Mouse (Mus musculus) heart, embryonic 13.5 days (tissue): ENCODE results near the gene Ncaph2. TPM values are rescaled to one million over a fixed set of nuclear protein-coding genes. Genes with fewer than 3 reads are reported as not detected.

Experiments used
- ATAC-seq: fragments of 200-750 bp; cut with Nextera tagmentation; 2 replicates; pipeline ENCODE4 v1.8.0; 2017; ENCODE audit warnings: moderate TSS enrichment; ENCODE audit not compliant: insufficient number of reproducible peaks, low FRiP score, low TSS enrichment; ENCODE audit errors: extremely low read depth
- H3K27ac ChIP-seq: fragments of 300-500 bp; sonication (generic); replicated peaks from 2 replicates; pipeline ENCODE4 v1.5.1; 2015; ENCODE audit warnings: moderate library complexity, mild to moderate bottlenecking, inconsistent platforms
- H3K27me3 ChIP-seq: fragments of 300-500 bp; sonication (generic); replicated peaks from 2 replicates; pipeline ENCODE4 v1.6.1; 2015; ENCODE audit warnings: mild to moderate bottlenecking, inconsistent platforms
- H3K36me3 ChIP-seq: fragments of 300-500 bp; sonication (generic); 2 replicates; pipeline ENCODE4 v1.6.1; 2015; ENCODE audit warnings: mild to moderate bottlenecking, inconsistent platforms
- H3K4me1 ChIP-seq: fragments of 300-500 bp; sonication (generic); 2 replicates; pipeline ENCODE4 v1.6.1; 2015; ENCODE audit warnings: inconsistent platforms
- H3K4me2 ChIP-seq: fragments of 300-500 bp; sonication (generic); 2 replicates; pipeline ENCODE4 v1.6.1; 2015; ENCODE audit warnings: inconsistent platforms, mild to moderate bottlenecking, moderate library complexity
- H3K4me3 ChIP-seq: fragments of 300-500 bp; sonication (generic); 2 replicates; pipeline ENCODE4 v1.5.1; 2015; ENCODE audit warnings: moderate library complexity, mild to moderate bottlenecking, inconsistent platforms
- H3K9ac ChIP-seq: fragments of 300-500 bp; sonication (generic); 2 replicates; pipeline ENCODE4 v1.6.1; 2015; ENCODE audit warnings: inconsistent platforms, mild to moderate bottlenecking, moderate library complexity
- H3K9me3 ChIP-seq: fragments of 300-500 bp; sonication (generic); 2 replicates; pipeline ENCODE4 v1.6.1; 2016; ENCODE audit warnings: inconsistent platforms
- WGBS: fragments of 180-500 bp; shearing (Covaris S2); methylation state at CpG from one replicate; pipeline ENCODE4 v1.1.7; 2015; ENCODE audit warnings: mixed read lengths; 5-methylcytosine and 5-hydroxymethylcytosine counted together
- polyA plus RNA-seq: library from polyadenylated mRNA; unstranded; fragments of >200 nt; fragmentation: Nextera tagmentation; extraction: Ambion mirVana; gene quantifications from 2 replicates; pipeline ENCODE4 v1.2.1, GENCODE M21; 2015

Ncaph2 gene
- polyA plus RNA-seq, 1 experiment from 2014 or later, result 94.1 TPM

DNA sequence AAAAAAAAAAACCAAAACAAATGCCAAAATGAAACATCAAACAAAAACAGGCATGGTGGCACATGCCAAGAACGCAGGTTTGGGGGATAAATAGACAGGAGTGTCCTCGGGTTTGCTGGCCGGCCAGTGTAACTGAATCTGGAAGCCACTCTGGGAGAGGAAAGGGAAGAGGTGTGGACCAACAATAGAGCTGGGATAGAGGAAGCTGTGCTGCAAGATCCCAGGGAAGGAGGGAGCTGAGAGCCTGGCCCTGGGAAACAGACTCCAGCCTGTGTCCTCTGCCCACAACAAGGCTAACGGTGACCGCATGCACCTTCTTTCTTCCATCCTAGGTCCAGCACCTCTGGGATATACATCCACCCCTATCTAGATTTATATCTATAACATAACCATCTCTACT is 5.1 kb upstream of the Ncaph2 start:
- 69% methylated on average over 5 of the region's 5 CpGs for WGBS
- Histone ChIP-seq H3K4me1 (peaks cover 14% of the 10 kb centered on the region), H3K27ac (peak overlapping the region; percentile 50; the same call in 1 of the 2 replicates), H3K9me3 (no peaks in the 10 kb centered on the region), H3K27me3 (no peaks in the 10 kb centered on the region), H3K4me3 (no peak overlapping the region), H3K36me3 (peaks cover 47% of the 10 kb centered on the region), H3K4me2 (no peak overlapping the region), H3K9ac (no peak overlapping the region)
- ATAC-seq, result no peak

DNA sequence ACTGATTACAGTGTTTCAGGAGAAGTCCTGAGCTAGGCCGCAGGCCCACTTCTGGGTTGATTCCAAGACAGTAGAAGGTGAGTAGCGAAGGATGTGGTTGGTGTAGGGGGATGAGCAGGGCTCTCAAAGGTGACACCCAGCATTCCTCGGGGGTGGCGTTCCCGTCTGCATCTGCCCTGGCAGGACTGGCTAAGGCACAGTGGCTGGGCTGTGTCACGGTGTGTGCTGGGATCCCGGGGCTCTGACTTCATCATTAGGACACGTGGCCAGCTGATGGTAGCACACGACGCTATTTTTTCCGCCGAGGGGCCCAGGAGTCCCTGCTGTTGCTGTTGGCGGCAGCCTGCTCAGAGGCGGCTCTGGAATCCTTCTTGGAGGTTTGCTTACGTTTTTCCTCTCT is 4.2 kb upstream of the Ncaph2 start:
- Histone ChIP-seq H3K4me3 (no peak overlapping the region), H3K36me3 (peaks cover 47% of the 10 kb centered on the region), H3K4me2 (no peak overlapping the region), H3K27me3 (no peaks in the 10 kb centered on the region), H3K4me1 (peaks cover 14% of the 10 kb centered on the region), H3K9ac (no peak overlapping the region; the same call in 1 of the 2 replicates), H3K27ac (peak overlapping the region; percentile 50; the same call in 1 of the 2 replicates), H3K9me3 (no peaks in the 10 kb centered on the region)
- ATAC-seq, result no peak
- 71% methylated on average over 15 of the region's 15 CpGs for WGBS

- Histone ChIP-seq H3K4me3 (no peak overlapping the region), H3K36me3 (peaks cover 47% of the 10 kb centered on the region), H3K4me1 (peaks cover 21% of the 10 kb centered on the region), H3K9ac (no peak overlapping the region), H3K4me2 (no peak overlapping the region), H3K27me3 (no peaks in the 10 kb centered on the region), H3K9me3 (no peaks in the 10 kb centered on the region), H3K27ac (no peak overlapping the region)
- 93% methylated on average over 14 of the region's 14 CpGs for WGBS
- ATAC-seq, result no peak
Observed at GRCm38 (mm10) chr15:89352054-89352453, 3.5 kb upstream of the Ncaph2 start.

DNA sequence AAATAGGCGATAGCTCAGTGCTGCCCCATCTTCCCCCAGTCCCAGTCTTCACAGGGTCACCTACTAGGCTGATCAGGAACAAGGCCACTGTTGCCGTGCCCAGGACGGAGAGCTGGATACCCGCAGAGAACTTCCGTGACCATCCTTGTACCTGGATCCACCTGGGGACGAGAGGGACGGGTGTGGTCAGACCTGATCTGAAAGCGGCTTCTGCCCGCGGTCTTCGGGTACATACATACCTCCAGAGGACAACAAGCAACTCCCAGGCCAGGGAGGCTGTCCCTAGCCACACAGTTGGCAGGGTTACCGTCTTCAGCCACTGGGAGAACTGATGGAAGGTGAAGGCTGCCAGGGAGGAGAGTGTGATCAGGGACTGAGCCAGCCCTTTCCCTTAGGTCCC is 2.7 kb upstream of the Ncaph2 start:
- Histone ChIP-seq H3K9ac (no peak overlapping the region), H3K4me2 (no peak overlapping the region), H3K36me3 (peaks cover 47% of the 10 kb centered on the region), H3K9me3 (no peaks in the 10 kb centered on the region), H3K4me1 (peaks cover 28% of the 10 kb centered on the region), H3K27me3 (no peaks in the 10 kb centered on the region), H3K4me3 (no peak overlapping the region), H3K27ac (no peak overlapping the region)
- 94% methylated on average over 12 of the region's 12 CpGs for WGBS
- no peak for ATAC-seq

- Histone ChIP-seq H3K4me2 (peak overlapping the region; percentile 84), H3K27me3 (no peaks in the 10 kb centered on the region), H3K27ac (no peak overlapping the region), H3K4me3 (peak overlapping the region; percentile 84), H3K9ac (peak overlapping the region; percentile 93), H3K4me1 (peaks cover 39% of the 10 kb centered on the region), H3K36me3 (peaks cover 56% of the 10 kb centered on the region), H3K9me3 (no peaks in the 10 kb centered on the region)
- no peak for ATAC-seq
- 91% methylated on average over 16 of the region's 16 CpGs for WGBS
Observed at GRCm38 (mm10) chr15:89353837-89354236, 1.7 kb upstream of the Ncaph2 start.

GRCm38 (mm10) chr15:89354455-89354854 is 1.1 kb upstream of the Ncaph2 start:
- Histone ChIP-seq H3K36me3 (peaks cover 56% of the 10 kb centered on the region), H3K4me1 (peaks cover 45% of the 10 kb centered on the region), H3K4me2 (peak overlapping the region; percentile 84), H3K4me3 (peak overlapping the region; percentile 84), H3K9ac (peak overlapping the region; percentile 93), H3K9me3 (no peaks in the 10 kb centered on the region), H3K27ac (no peak overlapping the region), H3K27me3 (no peaks in the 10 kb centered on the region)
- WGBS, result 81% methylated on average over 7 of the region's 7 CpGs
- no peak for ATAC-seq

DNA sequence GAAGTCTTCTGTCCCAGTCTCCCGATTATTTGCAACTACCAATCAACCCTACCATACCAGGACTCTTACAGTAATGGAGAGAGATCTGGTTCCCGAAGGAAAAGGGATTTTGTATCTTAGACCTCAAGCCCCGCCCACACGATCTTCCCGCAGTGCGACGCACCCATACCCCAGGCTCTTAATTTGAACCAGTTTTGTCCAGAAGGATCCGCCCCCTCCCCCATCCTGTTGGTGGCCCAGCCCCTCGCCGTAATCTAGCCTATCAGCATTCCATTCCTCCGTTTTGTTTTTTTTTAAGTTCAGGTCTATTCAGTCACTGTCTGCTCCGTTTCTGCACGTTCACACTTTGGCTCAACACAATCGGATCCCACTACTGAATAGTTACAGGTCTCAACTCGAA is 853 bp downstream of the Ncaph2 start:
- H3K4me2 ChIP-seq, result peak overlapping the region; percentile 84
- H3K27me3 ChIP-seq, result no peaks in the 10 kb centered on the region
- no peaks in the 10 kb centered on the region for H3K9me3 ChIP-seq
- H3K4me3 ChIP-seq, result peak overlapping the region; percentile 84
- peak overlapping the region; percentile 88 for H3K27ac ChIP-seq
- ATAC-seq, result 0 out of 2 replicates have a peak, but pooled peaks have one; percentile 17
- WGBS, result under 1% methylated on average over 15 of the region's 15 CpGs
- peaks cover 47% of the 10 kb centered on the region for H3K4me1 ChIP-seq
- H3K36me3 ChIP-seq, result peaks cover 53% of the 10 kb centered on the region
- peak overlapping the region; percentile 93 for H3K9ac ChIP-seq

DNA sequence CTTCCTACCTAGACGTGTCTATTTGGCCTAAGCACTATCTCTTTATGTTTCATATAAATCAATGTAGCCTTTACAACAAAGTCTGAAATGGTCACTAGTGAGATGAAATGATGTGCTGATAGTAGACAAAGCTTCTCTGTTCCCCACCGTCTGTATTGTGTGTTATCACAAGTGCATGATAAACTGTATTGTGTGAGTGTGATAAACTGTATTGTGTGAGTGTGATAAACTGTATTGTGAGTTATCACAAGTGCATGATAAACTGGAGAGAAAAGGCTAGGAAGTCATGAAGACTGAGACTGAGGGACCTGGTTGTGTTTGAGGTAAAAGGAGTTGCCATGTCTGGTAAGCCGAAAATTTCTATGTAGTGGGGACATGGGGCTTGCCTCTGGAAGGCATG is 3.3 kb downstream of the Ncaph2 start:
- no peaks in the 10 kb centered on the region for H3K27me3 ChIP-seq
- 59% methylated on average over 3 of the region's 3 CpGs for WGBS
- H3K9me3 ChIP-seq, result no peaks in the 10 kb centered on the region
- H3K4me2 ChIP-seq, result no peak overlapping the region
- no peak overlapping the region for H3K27ac ChIP-seq
- no peak overlapping the region for H3K4me3 ChIP-seq
- H3K36me3 ChIP-seq, result peaks cover 52% of the 10 kb centered on the region
- no peak for ATAC-seq
- no peak overlapping the region for H3K9ac ChIP-seq
- H3K4me1 ChIP-seq, result peaks cover 45% of the 10 kb centered on the region

GRCm38 (mm10) chr15:89363051-89363450 is 7.5 kb downstream of the Ncaph2 start:
- no peaks in the 10 kb centered on the region for H3K9me3 ChIP-seq
- H3K36me3 ChIP-seq, result peaks cover 86% of the 10 kb centered on the region
- H3K4me1 ChIP-seq, result peaks cover 16% of the 10 kb centered on the region
- ATAC-seq, result no peak
- H3K4me2 ChIP-seq, result no peak overlapping the region
- H3K9ac ChIP-seq, result no peak overlapping the region
- no peak overlapping the region for H3K27ac ChIP-seq
- whole genome bisulfite sequencing, result 84% methylated on average over 7 of the region's 7 CpGs
- no peak overlapping the region for H3K4me3 ChIP-seq
- no peaks in the 10 kb centered on the region for H3K27me3 ChIP-seq

DNA sequence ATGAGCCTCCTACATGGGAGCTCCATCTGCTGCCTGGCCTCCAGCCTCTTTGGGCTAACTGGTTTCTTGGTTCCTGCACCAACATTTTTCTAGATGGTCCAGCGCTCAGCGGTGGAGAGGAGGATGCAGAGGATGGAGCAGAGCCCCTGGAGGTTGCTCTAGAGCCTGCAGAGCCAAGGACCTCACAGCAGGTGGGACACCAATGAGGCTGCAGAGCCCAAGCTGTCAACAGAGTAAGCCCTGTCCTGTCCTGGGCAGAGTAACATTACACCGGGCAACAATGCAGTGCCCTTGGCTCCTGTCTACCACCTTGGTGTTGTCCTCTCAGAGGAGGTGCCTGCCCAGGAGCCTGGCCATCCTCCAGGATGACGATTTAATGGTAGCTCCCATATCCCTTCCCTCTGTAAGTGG is 9.6 kb downstream of the Ncaph2 start:
- Histone ChIP-seq H3K4me3 (no peak overlapping the region), H3K9me3 (no peaks in the 10 kb centered on the region), H3K27me3 (no peaks in the 10 kb centered on the region), H3K27ac (no peak overlapping the region), H3K4me2 (no peak overlapping the region), H3K36me3 (peaks cover 99% of the 10 kb centered on the region), H3K9ac (no peak overlapping the region), H3K4me1 (no peaks in the 10 kb centered on the region)
- ATAC-seq, result no peak
- 92% methylated on average over 4 of the region's 4 CpGs for WGBS

DNA sequence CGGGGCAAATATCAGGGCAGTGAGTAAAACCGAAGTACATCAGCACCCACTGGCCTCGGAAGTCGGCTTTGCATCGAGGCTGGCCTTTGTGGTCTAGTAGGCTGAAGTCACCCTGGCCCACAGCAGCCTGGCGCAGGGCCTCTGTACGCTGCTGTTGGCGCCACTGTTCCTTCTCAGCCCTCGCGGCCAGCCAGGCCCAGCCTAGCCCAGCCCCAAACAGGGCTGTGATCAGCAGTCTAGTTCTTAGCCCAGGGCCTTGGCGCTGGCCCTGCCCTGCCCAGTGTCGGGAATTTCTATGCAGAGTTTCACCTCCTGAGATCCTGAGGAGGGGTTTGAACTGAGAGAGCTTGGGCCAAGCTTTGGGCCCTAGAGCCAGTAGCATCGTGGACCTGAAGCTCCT is 16.5 kb downstream of the Ncaph2 start:
- Histone ChIP-seq H3K9ac (peak overlapping the region; percentile 11; the same call in 1 of the 2 replicates), H3K9me3 (no peaks in the 10 kb centered on the region), H3K36me3 (peaks cover 58% of the 10 kb centered on the region), H3K4me2 (no peak overlapping the region), H3K27ac (no peak overlapping the region), H3K4me1 (peaks cover 20% of the 10 kb centered on the region), H3K4me3 (no peak overlapping the region), H3K27me3 (peaks cover 17% of the 10 kb centered on the region)
- ATAC-seq, result no peak
- 88% methylated on average over 13 of the region's 13 CpGs for WGBS

DNA sequence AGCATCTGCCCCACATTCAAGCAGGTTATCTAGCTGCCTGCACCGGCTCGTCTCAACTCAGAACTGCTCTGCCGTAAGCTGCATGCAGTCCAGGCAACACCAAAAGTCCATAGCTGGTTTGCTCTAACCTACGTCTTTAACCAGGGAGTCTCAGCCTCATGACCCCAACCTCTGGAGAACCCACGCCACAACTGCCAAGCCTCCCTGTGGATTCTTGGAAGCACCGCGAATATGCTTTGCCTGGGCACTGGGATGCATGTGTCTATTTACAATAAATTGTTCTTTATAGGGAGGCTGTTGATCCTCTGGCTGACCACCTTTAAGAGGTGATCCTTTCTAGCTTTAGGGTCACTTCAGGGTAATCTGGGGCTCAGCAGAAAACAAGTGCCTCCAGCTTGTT is 17.0 kb downstream of the Ncaph2 start:
- 78% methylated on average over 7 of the region's 7 CpGs for WGBS

More for the DNA sequence above, 17.0 kb downstream of the Ncaph2 start:
- peaks cover 22% of the 10 kb centered on the region for H3K27me3 ChIP-seq
- H3K36me3 ChIP-seq, result peaks cover 53% of the 10 kb centered on the region
- H3K9me3 ChIP-seq, result no peaks in the 10 kb centered on the region
- ATAC-seq, result no peak
- peak overlapping the region; percentile 94 for H3K27ac ChIP-seq
- H3K9ac ChIP-seq, result peak overlapping the region; percentile 88
- H3K4me1 ChIP-seq, result peaks cover 24% of the 10 kb centered on the region
- peak overlapping the region; percentile 90 for H3K4me2 ChIP-seq
- peak overlapping the region; percentile 75 for H3K4me3 ChIP-seq
